Mouse (Mus musculus): ENCODE results near the gene Hoxc5. TPM values are rescaled to one million over a fixed set of nuclear protein-coding genes. Genes with fewer than 3 reads are reported as not detected.
A peak's percentile ranks its signal among the peaks of the same experiment; 100 is the strongest.

Hoxc5 gene
- polyA plus RNA-seq, 1 experiment from 2014 or later, result 20.7 TPM

DNA sequence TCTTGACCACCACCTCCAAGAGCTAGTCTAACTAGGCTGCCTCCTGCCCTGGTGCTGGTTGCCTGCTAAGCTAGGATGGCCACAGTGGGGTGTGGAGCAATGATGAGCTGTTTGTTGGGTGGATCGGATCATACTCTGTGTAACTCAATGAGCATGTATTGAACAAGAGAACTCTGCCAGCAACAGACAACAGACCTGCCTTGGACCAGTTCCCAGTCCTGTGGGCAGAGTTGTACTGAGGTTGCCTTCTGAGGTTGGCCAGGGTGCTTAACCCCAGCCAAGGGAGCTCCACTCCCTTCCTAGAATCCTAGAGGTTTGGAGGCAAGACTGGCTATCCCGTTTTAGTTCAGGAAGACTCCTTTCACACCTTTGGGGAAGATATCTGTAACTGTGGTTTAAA lies 89.2 kb downstream of the Hoxc5 start:
- ATAC-seq (ENCODE audit: low FRiP score), result no peak
- H3K9ac ChIP-seq (replicated peaks), result no peak overlapping the region

GRCm38 (mm10) chr15:103058715-103059114 lies 91.5 kb downstream of the Hoxc5 start:
- Histone ChIP-seq H3K9ac (replicated peaks) (0 out of 2 replicates have a peak overlapping the region, but pooled peaks have one; percentile 37), H3K4me3 (replicated peaks) (peak overlapping the region; percentile 22; the same call in 1 of the 2 replicates), H3K36me3 (no peaks in the 10 kb centered on the region), H3K27me3 (replicated peaks) (no peaks in the 10 kb centered on the region), H3K4me1 (peaks cover 83% of the 10 kb centered on the region), H3K9me3 (replicated peaks) (no peaks in the 10 kb centered on the region), H3K4me2 (peak overlapping the region; percentile 51), H3K27ac (replicated peaks) (peak overlapping the region; percentile 75)
- no peak for ATAC-seq (ENCODE audit: low FRiP score)
- WGBS, result 15% methylated on average over 12 of the region's 12 CpGs

More for the DNA sequence above, 89.2 kb downstream of the Hoxc5 start:
- Histone ChIP-seq H3K9me3 (replicated peaks) (no peaks in the 10 kb centered on the region), H3K4me1 (peaks cover 76% of the 10 kb centered on the region), H3K4me3 (replicated peaks) (no peak overlapping the region), H3K4me2 (0 out of 2 replicates have a peak overlapping the region, but pooled peaks have one; percentile 11), H3K27ac (replicated peaks) (peak overlapping the region; percentile 63), H3K36me3 (no peaks in the 10 kb centered on the region), H3K27me3 (replicated peaks) (no peaks in the 10 kb centered on the region)
- 20% methylated on average over 2 of the region's 2 CpGs for WGBS

DNA sequence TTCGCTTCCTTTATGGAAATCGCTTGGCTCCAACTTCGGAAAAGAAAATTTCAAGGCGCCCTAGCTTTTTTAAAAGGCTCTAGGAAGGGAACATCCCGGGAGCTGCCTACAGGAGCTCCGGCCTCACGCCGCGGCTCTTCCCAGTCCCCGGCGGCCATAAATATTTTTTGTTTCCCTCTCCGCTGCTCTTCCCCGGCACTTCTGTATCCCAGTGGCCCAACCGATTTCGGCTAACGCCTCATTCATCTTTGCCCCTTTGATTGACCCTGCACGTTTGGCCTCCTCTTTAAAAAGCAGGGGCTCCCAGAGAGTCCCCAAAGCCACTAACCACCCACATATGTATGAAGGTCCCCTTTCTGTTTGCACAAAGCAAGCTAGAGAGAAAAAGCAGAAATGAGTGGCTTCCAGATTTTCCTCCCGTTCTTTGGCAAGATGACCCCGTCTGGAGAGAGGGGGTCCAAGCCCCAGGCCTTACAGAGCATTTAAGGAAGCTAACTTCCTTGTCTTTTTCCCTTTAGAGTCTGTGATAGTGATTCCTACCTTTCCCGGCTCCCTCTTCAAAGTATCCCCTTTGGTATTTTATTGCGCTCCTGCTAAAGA lies 92.2 kb downstream of the Hoxc5 start:
- 4% methylated on average over 21 of the region's 21 CpGs for WGBS

DNA sequence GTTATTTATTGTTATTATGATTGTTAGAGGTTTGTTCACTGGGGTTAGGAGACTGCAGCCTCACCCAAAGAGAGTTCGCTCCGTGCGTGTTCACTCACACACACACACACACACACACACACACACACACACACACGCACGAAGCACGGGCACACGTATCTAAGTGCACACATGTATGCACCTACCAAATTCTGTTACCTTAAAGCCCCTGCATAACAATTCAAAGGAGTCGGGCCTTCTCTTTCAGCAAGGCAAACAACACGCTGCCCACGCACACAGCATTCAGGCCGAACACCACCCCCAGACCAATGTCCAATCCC lies 92.7 kb downstream of the Hoxc5 start:
- peak overlapping the region; percentile 51 for H3K4me2 ChIP-seq
- 12% methylated on average over 11 of the region's 11 CpGs for WGBS
- peaks cover 73% of the 10 kb centered on the region for H3K4me1 ChIP-seq
- H3K27ac ChIP-seq (replicated peaks), result peak overlapping the region; percentile 81
- peak overlapping the region; percentile 22 for H3K4me3 ChIP-seq (replicated peaks)
- H3K9me3 ChIP-seq (replicated peaks), result no peaks in the 10 kb centered on the region
- no peaks in the 10 kb centered on the region for H3K27me3 ChIP-seq (replicated peaks)
- peak; percentile 11; the same call in 1 of the 2 replicates for ATAC-seq (ENCODE audit: low FRiP score)
- no peaks in the 10 kb centered on the region for H3K36me3 ChIP-seq
- H3K9ac ChIP-seq (replicated peaks), result peak overlapping the region; percentile 37

More for the DNA sequence above, 92.2 kb downstream of the Hoxc5 start:
- Histone ChIP-seq H3K4me2 (peak overlapping the region; percentile 51), H3K4me3 (replicated peaks) (peak overlapping the region; percentile 22), H3K9ac (replicated peaks) (peak overlapping the region; percentile 37; the same call in 1 of the 2 replicates), H3K9me3 (replicated peaks) (no peaks in the 10 kb centered on the region), H3K4me1 (peaks cover 77% of the 10 kb centered on the region), H3K27me3 (replicated peaks) (no peaks in the 10 kb centered on the region), H3K36me3 (no peaks in the 10 kb centered on the region), H3K27ac (replicated peaks) (peak overlapping the region; percentile 81)
- no peak for ATAC-seq (ENCODE audit: low FRiP score)

- H3K9me3 ChIP-seq (replicated peaks), result no peaks in the 10 kb centered on the region
- peak overlapping the region; percentile 37 for H3K9ac ChIP-seq (replicated peaks)
- 7% methylated on average over 36 of the region's 36 CpGs for WGBS
- H3K27ac ChIP-seq (replicated peaks), result peak overlapping the region; percentile 81
- no peaks in the 10 kb centered on the region for H3K36me3 ChIP-seq
- no peaks in the 10 kb centered on the region for H3K27me3 ChIP-seq (replicated peaks)
- H3K4me2 ChIP-seq, result peak overlapping the region; percentile 51
- peak; percentile 68 for ATAC-seq (ENCODE audit: low FRiP score)
- peaks cover 72% of the 10 kb centered on the region for H3K4me1 ChIP-seq
- peak overlapping the region; percentile 22 for H3K4me3 ChIP-seq (replicated peaks)
Measured at GRCm38 (mm10) chr15:103060341-103061130, 93.3 kb downstream of the Hoxc5 start.

- ATAC-seq (ENCODE audit: low FRiP score), result peak; percentile 27; the same call in 1 of the 2 replicates
- peak overlapping the region; percentile 37 for H3K9ac ChIP-seq (replicated peaks)
- peak overlapping the region; percentile 81 for H3K27ac ChIP-seq (replicated peaks)
- H3K27me3 ChIP-seq (replicated peaks), result no peaks in the 10 kb centered on the region
- H3K36me3 ChIP-seq, result no peaks in the 10 kb centered on the region
- H3K4me3 ChIP-seq (replicated peaks), result peak overlapping the region; percentile 22
- peaks cover 72% of the 10 kb centered on the region for H3K4me1 ChIP-seq
- 4% methylated on average over 30 of the region's 30 CpGs for WGBS
- H3K9me3 ChIP-seq (replicated peaks), result no peaks in the 10 kb centered on the region
- peak overlapping the region; percentile 51 for H3K4me2 ChIP-seq
Measured at GRCm38 (mm10) chr15:103061131-103061825, 94.0 kb downstream of the Hoxc5 start.

- Histone ChIP-seq H3K9me3 (replicated peaks) (no peaks in the 10 kb centered on the region), H3K4me3 (replicated peaks) (no peak overlapping the region), H3K4me2 (peak overlapping the region; percentile 51; the same call in 1 of the 2 replicates), H3K36me3 (no peaks in the 10 kb centered on the region), H3K4me1 (peaks cover 68% of the 10 kb centered on the region), H3K9ac (replicated peaks) (no peak overlapping the region), H3K27me3 (replicated peaks) (no peaks in the 10 kb centered on the region), H3K27ac (replicated peaks) (peak overlapping the region; percentile 81)
- no peak for ATAC-seq (ENCODE audit: low FRiP score)
- 4% methylated on average over 2 of the region's 2 CpGs for WGBS
Measured at GRCm38 (mm10) chr15:103061988-103062387, 94.7 kb downstream of the Hoxc5 start.

DNA sequence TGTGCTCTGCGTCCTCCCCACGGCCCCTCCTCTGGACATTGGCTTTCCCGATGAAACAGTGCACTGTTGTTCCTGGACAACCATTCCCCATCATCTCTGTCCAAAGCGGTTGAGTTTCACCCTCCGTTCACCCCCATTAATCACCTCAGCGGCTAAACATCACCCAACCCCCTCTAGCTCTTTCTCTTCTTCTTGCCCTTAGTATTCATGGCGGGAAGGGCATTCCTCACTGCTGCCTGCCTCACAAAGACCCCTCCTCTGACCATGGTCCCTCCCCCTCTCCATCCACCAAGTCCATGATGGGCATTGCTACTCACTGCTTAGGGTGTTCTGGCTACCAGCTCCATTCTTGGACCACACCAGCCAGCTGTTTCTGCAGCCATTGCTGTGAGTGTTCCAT lies 98.4 kb downstream of the Hoxc5 start:
- Histone ChIP-seq H3K27ac (replicated peaks) (0 out of 2 replicates have a peak overlapping the region, but pooled peaks have one; percentile 10), H3K4me2 (no peak overlapping the region), H3K9ac (replicated peaks) (no peak overlapping the region), H3K4me3 (replicated peaks) (no peak overlapping the region), H3K36me3 (no peaks in the 10 kb centered on the region), H3K27me3 (replicated peaks) (no peaks in the 10 kb centered on the region), H3K4me1 (peaks cover 70% of the 10 kb centered on the region), H3K9me3 (replicated peaks) (no peaks in the 10 kb centered on the region)
- WGBS, result 17% methylated on average over 7 of the region's 7 CpGs
- ATAC-seq (ENCODE audit: low FRiP score), result no peak

MicroRNAs encoded within 50 kb of the gene (microRNA counts, 519-probe panel; counts per million panel counts)
- microRNA mmu-miR-615-3p, result 2,522 counts per million, percentile 59 among the panel's probes with 10 or more counts
- 793 counts per million, percentile 2 among the panel's probes with 10 or more counts for microRNA mmu-miR-615-5p

Small RNA genes lying within 50 kb of the gene (microRNA-seq; reads per million reads assigned to microRNA genes)
- 1,732 reads per million, percentile 83 among the genes with 10 or more reads in this experiment for gene Mir196a-2
- 6,696 reads per million, percentile 95 among the genes with 10 or more reads in this experiment for gene Mir615

Other genes starting within 250 kb of the Hoxc5 start
- gene Calcoco1, start 245.3 kb upstream of the Hoxc5 start, polyA plus RNA-seq (2015; fragmentation: Nextera tagmentation; extraction: Ambion mirVana), result 28.3 and 41.6 TPM in 2 replicates
- gene Hoxc13, start 46.3 kb upstream of the Hoxc5 start, polyA plus RNA-seq (2015; fragmentation: Nextera tagmentation; extraction: Ambion mirVana), result 5.7 and 9.3 TPM in 2 replicates
- 12.7 and 19.7 TPM in 2 replicates for gene Hoxc12, start 30.7 kb upstream of the Hoxc5 start, polyA plus RNA-seq (2015; fragmentation: Nextera tagmentation; extraction: Ambion mirVana)
- 2.1 and 5.6 TPM in 2 replicates for gene Hoxc11, start 13.0 kb upstream of the Hoxc5 start, polyA plus RNA-seq (2015; fragmentation: Nextera tagmentation; extraction: Ambion mirVana)
- gene Hoxc10, start 647 bp upstream of the Hoxc5 start, polyA plus RNA-seq (2015; fragmentation: Nextera tagmentation; extraction: Ambion mirVana), result 51.3 and 71.0 TPM in 2 replicates
- gene Hoxc9, start 9.0 kb downstream of the Hoxc5 start, polyA plus RNA-seq (2015; fragmentation: Nextera tagmentation; extraction: Ambion mirVana), result 19.7 and 30.9 TPM in 2 replicates
- 56.5 and 108 TPM in 2 replicates for gene Hoxc8, start 23.2 kb downstream of the Hoxc5 start, polyA plus RNA-seq (2015; fragmentation: Nextera tagmentation; extraction: Ambion mirVana)
- gene Hoxc6, start 30.8 kb downstream of the Hoxc5 start, polyA plus RNA-seq (2015; fragmentation: Nextera tagmentation; extraction: Ambion mirVana), result 23.4 and 35.1 TPM in 2 replicates
- 26.7 and 48.6 TPM in 2 replicates for gene Hoxc4, start 51.5 kb downstream of the Hoxc5 start, polyA plus RNA-seq (2015; fragmentation: Nextera tagmentation; extraction: Ambion mirVana)
- gene Smug1, start 199.6 kb downstream of the Hoxc5 start, polyA plus RNA-seq (2015; fragmentation: Nextera tagmentation; extraction: Ambion mirVana), result 25.8 and 30.9 TPM in 2 replicates

Measured in neural tube, embryonic 15.5 days (tissue).